Mouse (Mus musculus): ENCODE data around the gene Slit2.

- no peak for TF ChIP-seq POLR2A (IDR thresholded peaks at IDR 0.05; ENCODE audit: insufficient read depth, low read depth, low read length)
- TF ChIP-seq CTCF (IDR thresholded peaks at IDR 0.05), result peak; percentile 47
- no peak for TF ChIP-seq EP300 (IDR thresholded peaks at IDR 0.05; ENCODE audit: insufficient read depth, low read depth, low read length)
These were observed 156.0 kb downstream of the Slit2 start for GRCm38 (mm10) chr5:48138849-48139487.

Data from heart, adult 2 months (tissue).